Mouse (Mus musculus): ENCODE data around the gene Mylpf.

GRCm38 (mm10) chr7:127220440-127220839, 11.8 kb downstream of the Mylpf start:
- no peak for TF ChIP-seq CTCF (conservative IDR thresholded peaks at IDR 0.05; ENCODE audit: low read length)
- TF ChIP-seq POU5F1 (IDR thresholded peaks at IDR 0.05; ENCODE audit: borderline replicate concordance, low read length): no peak
- TF ChIP-seq NANOG (IDR thresholded peaks at IDR 0.05; ENCODE audit: borderline replicate concordance, low read length): no peak
